Mouse (Mus musculus): ENCODE results near the gene Tmem274. TPM values are rescaled to one million over a fixed set of nuclear protein-coding genes. Genes with fewer than 3 reads are reported as not detected.

The Tmem274 gene
- polyA plus RNA-seq, 1 experiment: not detected

- H3K79me2 ChIP-seq (ENCODE audit: control insufficient read depth, insufficient read depth): peaks cover 53% of the 10 kb centered on the region
- H3ac ChIP-seq (ENCODE audit: control insufficient read depth, insufficient read length, low read depth): peak overlapping the region; percentile 86
- H3K36me3 ChIP-seq (ENCODE audit: control insufficient read depth, insufficient read depth): peaks cover 18% of the 10 kb centered on the region
- H3K27me3 ChIP-seq (ENCODE audit: control insufficient read depth, insufficient read depth, insufficient read length): no peaks in the 10 kb centered on the region
- TF ChIP-seq CTCF (IDR thresholded peaks at IDR 0.05; ENCODE audit: control insufficient read depth, insufficient read depth, insufficient read length) (no peak), MAX (IDR thresholded peaks at IDR 0.05) (no peak), USF1 (IDR thresholded peaks at IDR 0.05; ENCODE audit: low read depth) (no peak), MYOD1 (IDR thresholded peaks at IDR 0.05; ENCODE audit: control insufficient read depth, insufficient read length, low read depth) (no peak), FOSL1 (IDR thresholded peaks at IDR 0.05; ENCODE audit: insufficient read depth, low read length, poor library complexity, severe bottlenecking) (no peak), CEBPB (IDR thresholded peaks at IDR 0.05; ENCODE audit: low read depth) (no peak), MYOG (IDR thresholded peaks at IDR 0.05; ENCODE audit: control insufficient read depth, extremely low read depth, insufficient read length) (no peak)
- peak overlapping the region; percentile 91 for H3K4me3 ChIP-seq (ENCODE audit: insufficient read depth, poor library complexity, severe bottlenecking)
- H3K79me3 ChIP-seq (ENCODE audit: low read depth): peaks cover 3% of the 10 kb centered on the region
Observed at GRCm38 (mm10) chr4:149484566-149484965, 7.4 kb downstream of the Tmem274 start.

- H3K79me2 ChIP-seq (ENCODE audit: control insufficient read depth, insufficient read depth): peaks cover 53% of the 10 kb centered on the region
- TF ChIP-seq MYOD1 (IDR thresholded peaks at IDR 0.05; ENCODE audit: control insufficient read depth, insufficient read length, low read depth) (no peak), MAX (IDR thresholded peaks at IDR 0.05) (peak; percentile 48)
- H3K36me3 ChIP-seq (ENCODE audit: control insufficient read depth, insufficient read depth): peaks cover 25% of the 10 kb centered on the region
- H3K27me3 ChIP-seq (ENCODE audit: control insufficient read depth, insufficient read depth, insufficient read length): no peaks in the 10 kb centered on the region
- peak within 1 kb of the TSS; percentile 99 for H3ac ChIP-seq (ENCODE audit: control insufficient read depth, insufficient read length, low read depth)
- peak within 1 kb of the TSS; percentile 91 for H3K4me3 ChIP-seq (ENCODE audit: insufficient read depth, poor library complexity, severe bottlenecking)
- peaks cover 3% of the 10 kb centered on the region for H3K79me3 ChIP-seq (ENCODE audit: low read depth)
Observed at GRCm38 (mm10) chr4:149485053-149485824, 8.1 kb downstream of the Tmem274 start, which contains the start of the genes Nmnat1 and Lzic. TSS of gene Nmnat1 (minus strand) at chr4:149485202. TSS of gene Lzic (plus strand) at chr4:149485229.

- H3K79me2 ChIP-seq (ENCODE audit: control insufficient read depth, insufficient read depth): peaks cover 53% of the 10 kb centered on the region
- no peaks in the 10 kb centered on the region for H3K27me3 ChIP-seq (ENCODE audit: control insufficient read depth, insufficient read depth, insufficient read length)
- peaks cover 31% of the 10 kb centered on the region for H3K36me3 ChIP-seq (ENCODE audit: control insufficient read depth, insufficient read depth)
- peaks cover 3% of the 10 kb centered on the region for H3K79me3 ChIP-seq (ENCODE audit: low read depth)
- no peak for TF ChIP-seq MYOD1 (IDR thresholded peaks at IDR 0.05; ENCODE audit: control insufficient read depth, insufficient read length, low read depth)
- no peak for TF ChIP-seq CTCF (IDR thresholded peaks at IDR 0.05; ENCODE audit: control insufficient read depth, insufficient read depth, insufficient read length)
- TF ChIP-seq MAX (IDR thresholded peaks at IDR 0.05): no peak
- no peak for TF ChIP-seq FOSL1 (IDR thresholded peaks at IDR 0.05; ENCODE audit: insufficient read depth, low read length, poor library complexity, severe bottlenecking)
- no peak for TF ChIP-seq CEBPB (IDR thresholded peaks at IDR 0.05; ENCODE audit: low read depth)
- no peak for TF ChIP-seq MYOG (IDR thresholded peaks at IDR 0.05; ENCODE audit: control insufficient read depth, extremely low read depth, insufficient read length)
- TF ChIP-seq USF1 (IDR thresholded peaks at IDR 0.05; ENCODE audit: low read depth): no peak
- peak overlapping the region; percentile 99 for H3ac ChIP-seq (ENCODE audit: control insufficient read depth, insufficient read length, low read depth)
- H3K4me3 ChIP-seq (ENCODE audit: insufficient read depth, poor library complexity, severe bottlenecking): peak overlapping the region; percentile 91
Observed at GRCm38 (mm10) chr4:149485825-149486206, 8.6 kb downstream of the Tmem274 start.

- no peak for TF ChIP-seq CEBPB (IDR thresholded peaks at IDR 0.05; ENCODE audit: low read depth)
- TF ChIP-seq MYOG (IDR thresholded peaks at IDR 0.05; ENCODE audit: control insufficient read depth, extremely low read depth, insufficient read length): no peak
- TF ChIP-seq MYOD1 (IDR thresholded peaks at IDR 0.05; ENCODE audit: control insufficient read depth, insufficient read length, low read depth): peak; percentile 90
- peak; percentile 73 for TF ChIP-seq MAX (IDR thresholded peaks at IDR 0.05)
- TF ChIP-seq USF1 (IDR thresholded peaks at IDR 0.05; ENCODE audit: low read depth): no peak
- H3K4me3 ChIP-seq (ENCODE audit: insufficient read depth, poor library complexity, severe bottlenecking): no peak overlapping the region
- peak overlapping the region; percentile 35 for H3ac ChIP-seq (ENCODE audit: control insufficient read depth, insufficient read length, low read depth)
- H3K79me2 ChIP-seq (ENCODE audit: control insufficient read depth, insufficient read depth): peaks cover 48% of the 10 kb centered on the region
- H3K27me3 ChIP-seq (ENCODE audit: control insufficient read depth, insufficient read depth, insufficient read length): no peaks in the 10 kb centered on the region
- H3K36me3 ChIP-seq (ENCODE audit: control insufficient read depth, insufficient read depth): peaks cover 35% of the 10 kb centered on the region
- H3K79me3 ChIP-seq (ENCODE audit: low read depth): peaks cover 3% of the 10 kb centered on the region
Observed at GRCm38 (mm10) chr4:149487729-149488128, 10.6 kb downstream of the Tmem274 start.

- H3ac ChIP-seq (ENCODE audit: control insufficient read depth, insufficient read length, low read depth): no peak overlapping the region
- H3K79me3 ChIP-seq (ENCODE audit: low read depth): peaks cover 1% of the 10 kb centered on the region
- peaks cover 29% of the 10 kb centered on the region for H3K79me2 ChIP-seq (ENCODE audit: control insufficient read depth, insufficient read depth)
- TF ChIP-seq MAX (IDR thresholded peaks at IDR 0.05): no peak
- no peak for TF ChIP-seq MYOG (IDR thresholded peaks at IDR 0.05; ENCODE audit: control insufficient read depth, extremely low read depth, insufficient read length)
- no peak for TF ChIP-seq FOSL1 (IDR thresholded peaks at IDR 0.05; ENCODE audit: insufficient read depth, low read length, poor library complexity, severe bottlenecking)
- TF ChIP-seq CEBPB (IDR thresholded peaks at IDR 0.05; ENCODE audit: low read depth): no peak
- no peak for TF ChIP-seq MYOD1 (IDR thresholded peaks at IDR 0.05; ENCODE audit: control insufficient read depth, insufficient read length, low read depth)
- no peak for TF ChIP-seq CTCF (IDR thresholded peaks at IDR 0.05; ENCODE audit: control insufficient read depth, insufficient read depth, insufficient read length)
- no peak for TF ChIP-seq USF1 (IDR thresholded peaks at IDR 0.05; ENCODE audit: low read depth)
- peaks cover 51% of the 10 kb centered on the region for H3K36me3 ChIP-seq (ENCODE audit: control insufficient read depth, insufficient read depth)
- H3K27me3 ChIP-seq (ENCODE audit: control insufficient read depth, insufficient read depth, insufficient read length): no peaks in the 10 kb centered on the region
- H3K4me3 ChIP-seq (ENCODE audit: insufficient read depth, poor library complexity, severe bottlenecking): no peak overlapping the region
Observed at GRCm38 (mm10) chr4:149489415-149490240, 12.4 kb downstream of the Tmem274 start.

Measured in C2C12 (cell line).